Mouse (Mus musculus) midbrain, embryonic 12.5 days (tissue): ENCODE results near the gene Lrrc34. TPM values are rescaled to one million over a fixed set of nuclear protein-coding genes. Genes with fewer than 3 reads are reported as not detected.

Source experiments
- ATAC-seq: fragments of 200-750 bp; cut with Nextera tagmentation; 2 replicates; pipeline ENCODE4 v1.8.0; 2017; ENCODE audit warnings: low read depth, moderate TSS enrichment, moderate library complexity; ENCODE audit not compliant: low FRiP score
- H3K27ac ChIP-seq: fragments of 300-500 bp; sonication (generic); replicated peaks from 2 replicates; pipeline ENCODE4 v1.5.1; 2016; ENCODE audit warnings: mild to moderate bottlenecking
- H3K27me3 ChIP-seq: fragments of 300-500 bp; sonication (generic); 2 replicates; pipeline ENCODE4 v1.6.1; 2016; ENCODE audit warnings: mild to moderate bottlenecking
- H3K36me3 ChIP-seq: fragments of 300-500 bp; sonication (generic); 2 replicates; pipeline ENCODE4 v1.6.1; 2016
- H3K4me1 ChIP-seq: fragments of 300-500 bp; sonication (generic); 2 replicates; pipeline ENCODE4 v1.6.1; 2016
- H3K4me2 ChIP-seq: fragments of 300-500 bp; sonication (generic); replicated peaks from 2 replicates; pipeline ENCODE4 v1.6.1; 2016; ENCODE audit warnings: mild to moderate bottlenecking, moderate library complexity
- H3K4me3 ChIP-seq: fragments of 300-500 bp; sonication (generic); 2 replicates; pipeline ENCODE4 v1.5.1; 2016; ENCODE audit warnings: mild to moderate bottlenecking
- H3K9ac ChIP-seq: fragments of 300-500 bp; sonication (generic); replicated peaks from 2 replicates; pipeline ENCODE4 v1.6.1; 2016; ENCODE audit warnings: mild to moderate bottlenecking, moderate library complexity
- H3K9me3 ChIP-seq: fragments of 300-500 bp; sonication (generic); 2 replicates; pipeline ENCODE4 v1.6.1; 2016; ENCODE audit warnings: mild to moderate bottlenecking
- WGBS: fragments of 180-500 bp; shearing (Covaris S2); methylation state at CpG from one replicate; pipeline ENCODE4 v1.1.7; 2016; 5-methylcytosine and 5-hydroxymethylcytosine counted together
- polyA plus RNA-seq: library from polyadenylated mRNA; unstranded; fragments of >200 nt; fragmentation: Nextera tagmentation; extraction: Ambion mirVana; gene quantifications from 2 replicates; pipeline ENCODE4 v1.2.1, GENCODE M21; 2016

Lrrc34 gene
- polyA plus RNA-seq, 1 experiment from 2014 or later = 0.88 TPM

- Histone ChIP-seq H3K27ac (no peak overlapping the region), H3K27me3 (no peaks in the 10 kb centered on the region), H3K36me3 (no peaks in the 10 kb centered on the region), H3K9me3 (no peaks in the 10 kb centered on the region), H3K4me3 (no peak overlapping the region), H3K9ac (no peak overlapping the region), H3K4me2 (no peak overlapping the region), H3K4me1 (no peaks in the 10 kb centered on the region)
- no peak for ATAC-seq
- 78% methylated on average over 4 of the region's 4 CpGs for WGBS
Measured at GRCm38 (mm10) chr3:30635629-30636028, 12.0 kb downstream of the Lrrc34 start.

- H3K4me3 ChIP-seq = no peak overlapping the region
- H3K27me3 ChIP-seq = no peaks in the 10 kb centered on the region
- H3K4me2 ChIP-seq = no peak overlapping the region
- WGBS = 57% methylated on average over 3 of the region's 3 CpGs
- H3K4me1 ChIP-seq = no peaks in the 10 kb centered on the region
- no peak overlapping the region for H3K27ac ChIP-seq
- ATAC-seq = no peak
- no peaks in the 10 kb centered on the region for H3K9me3 ChIP-seq
- no peaks in the 10 kb centered on the region for H3K36me3 ChIP-seq
- no peak overlapping the region for H3K9ac ChIP-seq
Measured at GRCm38 (mm10) chr3:30633681-30634080, 14.0 kb downstream of the Lrrc34 start.

- no peak overlapping the region for H3K4me3 ChIP-seq
- H3K9ac ChIP-seq = no peak overlapping the region
- H3K4me1 ChIP-seq = no peaks in the 10 kb centered on the region
- H3K36me3 ChIP-seq = peaks cover 45% of the 10 kb centered on the region
- ATAC-seq = no peak
- H3K9me3 ChIP-seq = no peaks in the 10 kb centered on the region
- no peak overlapping the region for H3K4me2 ChIP-seq
- H3K27ac ChIP-seq = no peak overlapping the region
- WGBS = 90% methylated on average over 8 of the region's 8 CpGs
- H3K27me3 ChIP-seq = no peaks in the 10 kb centered on the region
Measured at GRCm38 (mm10) chr3:30620132-30620531, 27.5 kb downstream of the Lrrc34 start.

GRCm38 (mm10) chr3:30610930-30611329 is 36.7 kb downstream of the Lrrc34 start:
- H3K4me2 ChIP-seq = no peak overlapping the region
- H3K36me3 ChIP-seq = peaks cover 66% of the 10 kb centered on the region
- no peaks in the 10 kb centered on the region for H3K27me3 ChIP-seq
- no peaks in the 10 kb centered on the region for H3K4me1 ChIP-seq
- no peak overlapping the region for H3K9ac ChIP-seq
- no peak overlapping the region for H3K4me3 ChIP-seq
- no peak overlapping the region for H3K27ac ChIP-seq
- no peak for ATAC-seq
- 90% methylated on average over 4 of the region's 4 CpGs for WGBS
- no peaks in the 10 kb centered on the region for H3K9me3 ChIP-seq

GRCm38 (mm10) chr3:30608999-30609398 is 38.7 kb downstream of the Lrrc34 start:
- no peak for ATAC-seq
- H3K27ac ChIP-seq = no peak overlapping the region
- no peak overlapping the region for H3K4me3 ChIP-seq
- no peak overlapping the region for H3K9ac ChIP-seq
- H3K4me2 ChIP-seq = no peak overlapping the region
- no peaks in the 10 kb centered on the region for H3K27me3 ChIP-seq
- 95% methylated on average over 3 of the region's 3 CpGs for WGBS
- no peaks in the 10 kb centered on the region for H3K9me3 ChIP-seq
- H3K36me3 ChIP-seq = peaks cover 63% of the 10 kb centered on the region
- no peaks in the 10 kb centered on the region for H3K4me1 ChIP-seq

GRCm38 (mm10) chr3:30603256-30603655 is 44.4 kb downstream of the Lrrc34 start:
- Histone ChIP-seq H3K4me1 (peaks cover 19% of the 10 kb centered on the region), H3K9ac (peak overlapping the region; percentile 77), H3K27me3 (peaks cover 7% of the 10 kb centered on the region), H3K27ac (peak overlapping the region; percentile 93; the same call in 1 of the 2 replicates), H3K9me3 (no peaks in the 10 kb centered on the region), H3K4me3 (peak overlapping the region; percentile 88), H3K36me3 (peaks cover 28% of the 10 kb centered on the region), H3K4me2 (peak overlapping the region; percentile 75)
- no peak for ATAC-seq
- 29% methylated on average over 10 of the region's 10 CpGs for WGBS

GRCm38 (mm10) chr3:30602740-30603098 is 45.0 kb downstream of the Lrrc34 start:
- H3K4me3 ChIP-seq = peak overlapping the region; percentile 88
- peak overlapping the region; percentile 93 for H3K27ac ChIP-seq
- H3K4me1 ChIP-seq = peaks cover 19% of the 10 kb centered on the region
- peaks cover 25% of the 10 kb centered on the region for H3K36me3 ChIP-seq
- peak overlapping the region; percentile 77 for H3K9ac ChIP-seq
- no peaks in the 10 kb centered on the region for H3K9me3 ChIP-seq
- WGBS = under 1% methylated on average over 27 of the region's 27 CpGs
- H3K27me3 ChIP-seq = peaks cover 13% of the 10 kb centered on the region
- H3K4me2 ChIP-seq = peak overlapping the region; percentile 75
- no peak for ATAC-seq

- Histone ChIP-seq H3K27me3 (peaks cover 13% of the 10 kb centered on the region), H3K27ac (peak within 1 kb of the TSS; percentile 93), H3K4me3 (peak within 1 kb of the TSS; percentile 88), H3K9ac (peak within 1 kb of the TSS; percentile 77), H3K9me3 (no peaks in the 10 kb centered on the region), H3K4me2 (peak within 1 kb of the TSS; percentile 75), H3K4me1 (peaks cover 19% of the 10 kb centered on the region), H3K36me3 (peaks cover 20% of the 10 kb centered on the region)
- peak; percentile 95 for ATAC-seq
- WGBS = under 1% methylated on average over 40 of the region's 40 CpGs
Measured at GRCm38 (mm10) chr3:30602065-30602739, 45.5 kb downstream of the Lrrc34 start, which contains the start of gene Mynn. Gene Mynn, plus strand, starts transcription at chr3:30602065.

GRCm38 (mm10) chr3:30601610-30602064 is 46.0 kb downstream of the Lrrc34 start:
- under 1% methylated on average over 13 of the region's 13 CpGs for WGBS
- peaks cover 18% of the 10 kb centered on the region for H3K36me3 ChIP-seq
- peaks cover 19% of the 10 kb centered on the region for H3K4me1 ChIP-seq
- peak overlapping the region; percentile 88 for H3K4me3 ChIP-seq
- no peaks in the 10 kb centered on the region for H3K9me3 ChIP-seq
- no peak overlapping the region for H3K9ac ChIP-seq
- H3K27ac ChIP-seq = peak overlapping the region; percentile 93
- peaks cover 13% of the 10 kb centered on the region for H3K27me3 ChIP-seq
- ATAC-seq = no peak
- H3K4me2 ChIP-seq = peak overlapping the region; percentile 75

GRCm38 (mm10) chr3:30601175-30601574 is 46.5 kb downstream of the Lrrc34 start:
- Histone ChIP-seq H3K4me1 (peaks cover 19% of the 10 kb centered on the region), H3K36me3 (peaks cover 14% of the 10 kb centered on the region), H3K9ac (no peak overlapping the region), H3K4me2 (peak overlapping the region; percentile 75), H3K9me3 (no peaks in the 10 kb centered on the region), H3K27me3 (peaks cover 16% of the 10 kb centered on the region), H3K27ac (peak overlapping the region; percentile 52), H3K4me3 (peak overlapping the region; percentile 55)
- no peak for ATAC-seq
- under 1% methylated on average over 17 of the region's 17 CpGs for WGBS

- H3K27ac ChIP-seq = peak overlapping the region; percentile 58
- ATAC-seq = no peak
- H3K9ac ChIP-seq = peak overlapping the region; percentile 49; the same call in 1 of the 2 replicates
- peaks cover 19% of the 10 kb centered on the region for H3K27me3 ChIP-seq
- H3K4me2 ChIP-seq = peak overlapping the region; percentile 75
- H3K4me3 ChIP-seq = peak overlapping the region; percentile 55
- peaks cover 13% of the 10 kb centered on the region; the same call in 1 of the 2 replicates for H3K36me3 ChIP-seq
- H3K9me3 ChIP-seq = no peaks in the 10 kb centered on the region
- under 1% methylated on average over 14 of the region's 14 CpGs for WGBS
- H3K4me1 ChIP-seq = peaks cover 23% of the 10 kb centered on the region
Measured at GRCm38 (mm10) chr3:30600717-30601116, 47.0 kb downstream of the Lrrc34 start.

- Histone ChIP-seq H3K4me3 (peak within 1 kb of the TSS; percentile 55), H3K9ac (peak within 1 kb of the TSS; percentile 59), H3K27me3 (peaks cover 19% of the 10 kb centered on the region), H3K36me3 (peaks cover 9% of the 10 kb centered on the region; the same call in 1 of the 2 replicates), H3K9me3 (no peaks in the 10 kb centered on the region), H3K4me1 (peaks cover 25% of the 10 kb centered on the region), H3K27ac (peak within 1 kb of the TSS; percentile 58), H3K4me2 (peak within 1 kb of the TSS; percentile 75)
- ATAC-seq = no peak
- WGBS = under 1% methylated on average over 32 of the region's 32 CpGs
Measured at GRCm38 (mm10) chr3:30599711-30600545, 47.7 kb downstream of the Lrrc34 start, which contains the start of gene Actrt3. Gene Actrt3, minus strand, starts transcription at chr3:30599939.
